Mouse (Mus musculus): ENCODE measurements around the gene Dmwd. TPM values are rescaled to one million over a fixed set of nuclear protein-coding genes. Genes with fewer than 3 reads are reported as not detected.

The Dmwd gene
- polyA plus RNA-seq, 1 experiment from 2014 or later = 14.2 TPM

GRCm38 (mm10) chr7:19052345-19053135, 23.5 kb upstream of the Dmwd start:
- Histone ChIP-seq H3K4me3 (no peak overlapping the region), H3K4me1 (replicated peaks) (peaks cover 10% of the 10 kb centered on the region; the same call in 1 of the 2 replicates), H3K9ac (no peak overlapping the region), H3K4me2 (no peak overlapping the region), H3K36me3 (peaks cover 42% of the 10 kb centered on the region), H3K27ac (no peak overlapping the region), H3K27me3 (no peaks in the 10 kb centered on the region), H3K9me3 (replicated peaks) (no peaks in the 10 kb centered on the region)
- no peak for ATAC-seq (replicated peaks; ENCODE audit: insufficient number of reproducible peaks, insufficient read depth, low FRiP score, low read depth)
- 86% methylated on average over 15 of the region's 15 CpGs for WGBS

- H3K4me3 ChIP-seq = no peak overlapping the region
- no peaks in the 10 kb centered on the region for H3K27me3 ChIP-seq
- H3K36me3 ChIP-seq = peaks cover 36% of the 10 kb centered on the region
- H3K27ac ChIP-seq = no peak overlapping the region
- H3K4me1 ChIP-seq (replicated peaks) = peaks cover 10% of the 10 kb centered on the region; the same call in 1 of the 2 replicates
- no peak for ATAC-seq (replicated peaks; ENCODE audit: insufficient number of reproducible peaks, insufficient read depth, low FRiP score, low read depth)
- no peak overlapping the region for H3K4me2 ChIP-seq
- no peak overlapping the region for H3K9ac ChIP-seq
- WGBS = 82% methylated on average over 7 of the region's 7 CpGs
- H3K9me3 ChIP-seq (replicated peaks) = no peaks in the 10 kb centered on the region
Measured at GRCm38 (mm10) chr7:19053136-19053532, 22.9 kb upstream of the Dmwd start.

- no peak; the same call in 1 of the 2 replicates for ATAC-seq (replicated peaks; ENCODE audit: insufficient number of reproducible peaks, insufficient read depth, low FRiP score, low read depth)
- H3K36me3 ChIP-seq = peaks cover 27% of the 10 kb centered on the region
- H3K9ac ChIP-seq = no peak within 1 kb of the TSS
- H3K4me3 ChIP-seq = no peak within 1 kb of the TSS
- peak within 1 kb of the TSS; percentile 14 for H3K4me2 ChIP-seq
- H3K4me1 ChIP-seq (replicated peaks) = peaks cover 10% of the 10 kb centered on the region; the same call in 1 of the 2 replicates
- H3K9me3 ChIP-seq (replicated peaks) = no peaks in the 10 kb centered on the region
- H3K27ac ChIP-seq = no peak within 1 kb of the TSS
- 32% methylated on average over 33 of the region's 33 CpGs for WGBS
- no peaks in the 10 kb centered on the region for H3K27me3 ChIP-seq
Measured at GRCm38 (mm10) chr7:19054047-19054776, 21.8 kb upstream of the Dmwd start, which contains the start of gene Rsph6a. TSS of gene Rsph6a (plus strand) at chr7:19054690.

GRCm38 (mm10) chr7:19054777-19055076, 21.3 kb upstream of the Dmwd start:
- H3K4me2 ChIP-seq = peak overlapping the region; percentile 14
- no peak overlapping the region for H3K27ac ChIP-seq
- H3K9me3 ChIP-seq (replicated peaks) = no peaks in the 10 kb centered on the region
- WGBS = 68% methylated on average over 9 of the region's 9 CpGs
- H3K36me3 ChIP-seq = peaks cover 22% of the 10 kb centered on the region
- H3K4me1 ChIP-seq (replicated peaks) = peaks cover 10% of the 10 kb centered on the region; the same call in 1 of the 2 replicates
- H3K27me3 ChIP-seq = no peaks in the 10 kb centered on the region
- no peak overlapping the region for H3K9ac ChIP-seq
- no peak for ATAC-seq (replicated peaks; ENCODE audit: insufficient number of reproducible peaks, insufficient read depth, low FRiP score, low read depth)
- no peak overlapping the region for H3K4me3 ChIP-seq

- no peaks in the 10 kb centered on the region for H3K9me3 ChIP-seq (replicated peaks)
- H3K4me1 ChIP-seq (replicated peaks) = peaks cover 10% of the 10 kb centered on the region; the same call in 1 of the 2 replicates
- no peak overlapping the region for H3K27ac ChIP-seq
- no peak overlapping the region for H3K9ac ChIP-seq
- WGBS = 88% methylated on average over 8 of the region's 8 CpGs
- no peak overlapping the region for H3K4me3 ChIP-seq
- H3K27me3 ChIP-seq = no peaks in the 10 kb centered on the region
- ATAC-seq (replicated peaks; ENCODE audit: insufficient number of reproducible peaks, insufficient read depth, low FRiP score, low read depth) = no peak
- H3K4me2 ChIP-seq = no peak overlapping the region
- peaks cover 18% of the 10 kb centered on the region for H3K36me3 ChIP-seq
Measured at GRCm38 (mm10) chr7:19055108-19055507, 20.9 kb upstream of the Dmwd start.

GRCm38 (mm10) chr7:19057405-19057804, 18.6 kb upstream of the Dmwd start:
- 82% methylated on average over 10 of the region's 10 CpGs for WGBS
- no peak overlapping the region for H3K9ac ChIP-seq
- no peak overlapping the region for H3K27ac ChIP-seq
- H3K27me3 ChIP-seq = no peaks in the 10 kb centered on the region
- H3K9me3 ChIP-seq (replicated peaks) = no peaks in the 10 kb centered on the region
- H3K4me2 ChIP-seq = no peak overlapping the region
- peaks cover 10% of the 10 kb centered on the region; the same call in 1 of the 2 replicates for H3K4me1 ChIP-seq (replicated peaks)
- ATAC-seq (replicated peaks; ENCODE audit: insufficient number of reproducible peaks, insufficient read depth, low FRiP score, low read depth) = no peak
- H3K4me3 ChIP-seq = no peak overlapping the region
- H3K36me3 ChIP-seq = no peaks in the 10 kb centered on the region; the same call in 1 of the 2 replicates

- peaks cover 44% of the 10 kb centered on the region for H3K27me3 ChIP-seq
- no peak overlapping the region for H3K4me2 ChIP-seq
- H3K27ac ChIP-seq = no peak overlapping the region
- H3K4me1 ChIP-seq (replicated peaks) = peaks cover 4% of the 10 kb centered on the region
- 0 out of 2 replicates have a peak overlapping the region, but pooled peaks have one; percentile 2 for H3K4me3 ChIP-seq
- no peaks in the 10 kb centered on the region for H3K9me3 ChIP-seq (replicated peaks)
- no peak overlapping the region for H3K9ac ChIP-seq
- WGBS = 42% methylated on average over 13 of the region's 13 CpGs
- no peaks in the 10 kb centered on the region for H3K36me3 ChIP-seq
- ATAC-seq (replicated peaks; ENCODE audit: insufficient number of reproducible peaks, insufficient read depth, low FRiP score, low read depth) = no peak
Measured at GRCm38 (mm10) chr7:19065896-19066295, 10.1 kb upstream of the Dmwd start.

GRCm38 (mm10) chr7:19067063-19067462, 9.0 kb upstream of the Dmwd start:
- H3K9me3 ChIP-seq (replicated peaks) = no peaks in the 10 kb centered on the region
- no peak overlapping the region for H3K27ac ChIP-seq
- no peak overlapping the region for H3K4me2 ChIP-seq
- H3K4me3 ChIP-seq = no peak overlapping the region
- WGBS = 39% methylated on average over 14 of the region's 14 CpGs
- no peaks in the 10 kb centered on the region for H3K36me3 ChIP-seq
- no peak overlapping the region for H3K9ac ChIP-seq
- no peak for ATAC-seq (replicated peaks; ENCODE audit: insufficient number of reproducible peaks, insufficient read depth, low FRiP score, low read depth)
- peaks cover 4% of the 10 kb centered on the region for H3K4me1 ChIP-seq (replicated peaks)
- H3K27me3 ChIP-seq = peaks cover 44% of the 10 kb centered on the region

- H3K9me3 ChIP-seq (replicated peaks) = no peaks in the 10 kb centered on the region
- H3K4me1 ChIP-seq (replicated peaks) = peaks cover 4% of the 10 kb centered on the region
- no peak overlapping the region for H3K4me3 ChIP-seq
- H3K36me3 ChIP-seq = no peaks in the 10 kb centered on the region
- H3K9ac ChIP-seq = no peak overlapping the region
- H3K27ac ChIP-seq = no peak overlapping the region
- H3K27me3 ChIP-seq = peaks cover 44% of the 10 kb centered on the region
- H3K4me2 ChIP-seq = no peak overlapping the region
- 57% methylated on average over 12 of the region's 14 CpGs for WGBS
- no peak; the same call in 1 of the 2 replicates for ATAC-seq (replicated peaks; ENCODE audit: insufficient number of reproducible peaks, insufficient read depth, low FRiP score, low read depth)
Measured at GRCm38 (mm10) chr7:19067935-19068334, 8.1 kb upstream of the Dmwd start.

GRCm38 (mm10) chr7:19068707-19069106, 7.3 kb upstream of the Dmwd start:
- no peak for ATAC-seq (replicated peaks; ENCODE audit: insufficient number of reproducible peaks, insufficient read depth, low FRiP score, low read depth)
- H3K36me3 ChIP-seq = no peaks in the 10 kb centered on the region
- no peak overlapping the region for H3K4me3 ChIP-seq
- peaks cover 4% of the 10 kb centered on the region for H3K4me1 ChIP-seq (replicated peaks)
- H3K9ac ChIP-seq = no peak overlapping the region
- 1% methylated on average over 2 of the region's 2 CpGs for WGBS
- peaks cover 41% of the 10 kb centered on the region for H3K27me3 ChIP-seq
- no peak overlapping the region for H3K4me2 ChIP-seq
- no peaks in the 10 kb centered on the region for H3K9me3 ChIP-seq (replicated peaks)
- no peak overlapping the region for H3K27ac ChIP-seq

- ATAC-seq (replicated peaks; ENCODE audit: insufficient number of reproducible peaks, insufficient read depth, low FRiP score, low read depth) = no peak
- H3K27ac ChIP-seq = no peak overlapping the region
- WGBS = 42% methylated on average over 3 of the region's 3 CpGs
Measured at GRCm38 (mm10) chr7:19069500-19069899, 6.5 kb upstream of the Dmwd start.

More at GRCm38 (mm10) chr7:19069500-19069899, 6.5 kb upstream of the Dmwd start:
- no peaks in the 10 kb centered on the region for H3K9me3 ChIP-seq (replicated peaks)
- no peak overlapping the region for H3K4me2 ChIP-seq
- H3K4me3 ChIP-seq = no peak overlapping the region
- H3K36me3 ChIP-seq = no peaks in the 10 kb centered on the region
- H3K9ac ChIP-seq = no peak overlapping the region
- H3K4me1 ChIP-seq (replicated peaks) = peaks cover 4% of the 10 kb centered on the region
- peaks cover 35% of the 10 kb centered on the region for H3K27me3 ChIP-seq

All from heart, embryonic 15.5 days (tissue).